Mouse (Mus musculus) hindbrain, postnatal 0 days (tissue): ENCODE measurements at regions not wholly inside any gene's neighbourhood (a gene's known extent, or its start where the extent isn't known, plus 50 kb on each side); places are given as distances from the start of the nearest gene placed in this dataset.

Experiments
- ATAC-seq: fragments of 200-750 bp; cut with Nextera tagmentation; 2 replicates; pipeline ENCODE4 v1.8.0; 2017; ENCODE audit warnings: mild to moderate bottlenecking, moderate TSS enrichment, moderate library complexity
- DNase-seq: peaks from one replicate; pipeline ENCODE4 v3.0.0-alpha.2; 2015; ENCODE audit warnings: low spot score
- H3K27ac ChIP-seq: fragments of 300-500 bp; sonication (generic); 2 replicates; pipeline ENCODE4 v1.5.1; 2014; ENCODE audit warnings: mild to moderate bottlenecking
- H3K27me3 ChIP-seq: fragments of 300-500 bp; sonication (generic); 2 replicates; pipeline ENCODE4 v1.6.1; 2014; ENCODE audit warnings: low read length, mixed read lengths; ENCODE audit not compliant: insufficient read depth
- H3K36me3 ChIP-seq: fragments of 300-500 bp; sonication (generic); 2 replicates; pipeline ENCODE4 v1.6.1; 2014; ENCODE audit warnings: low read length, mixed read lengths; ENCODE audit not compliant: insufficient read depth
- H3K4me1 ChIP-seq: fragments of 300-500 bp; sonication (generic); 2 replicates; pipeline ENCODE4 v1.6.1; 2014; ENCODE audit warnings: antibody characterized with exemption, low read length, mixed read lengths; ENCODE audit not compliant: insufficient read depth
- H3K4me2 ChIP-seq: fragments of 300-500 bp; sonication (generic); 2 replicates; pipeline ENCODE4 v1.6.1; 2014; ENCODE audit warnings: low read depth, mild to moderate bottlenecking, low read length, moderate library complexity, mixed read lengths
- H3K4me3 ChIP-seq: fragments of 300-500 bp; sonication (generic); 2 replicates; pipeline ENCODE4 v1.5.1; 2014; ENCODE audit warnings: low read length
- H3K9ac ChIP-seq: fragments of 300-500 bp; sonication (generic); replicated peaks from 2 replicates; pipeline ENCODE4 v1.6.1; 2014; ENCODE audit warnings: mild to moderate bottlenecking, low read length, moderate library complexity, mixed read lengths
- H3K9me3 ChIP-seq: fragments of 300-500 bp; sonication (generic); 2 replicates; pipeline ENCODE4 v1.6.1; 2016; ENCODE audit warnings: low read length, mixed read lengths
- CTCF ChIP-seq: IDR thresholded peaks from 2 replicates; pipeline ENCODE4 v1.5.1; 2016; ENCODE audit warnings: antibody characterized with exemption, control low read depth, low read depth
- WGBS: fragments of 180-500 bp; shearing (Covaris S2); extraction: QIAGEN DNeasy Blood & Tissue Kit; methylation state at CpG from one replicate; pipeline ENCODE4 v1.1.7; 2014; 5-methylcytosine and 5-hydroxymethylcytosine counted together

DNA sequence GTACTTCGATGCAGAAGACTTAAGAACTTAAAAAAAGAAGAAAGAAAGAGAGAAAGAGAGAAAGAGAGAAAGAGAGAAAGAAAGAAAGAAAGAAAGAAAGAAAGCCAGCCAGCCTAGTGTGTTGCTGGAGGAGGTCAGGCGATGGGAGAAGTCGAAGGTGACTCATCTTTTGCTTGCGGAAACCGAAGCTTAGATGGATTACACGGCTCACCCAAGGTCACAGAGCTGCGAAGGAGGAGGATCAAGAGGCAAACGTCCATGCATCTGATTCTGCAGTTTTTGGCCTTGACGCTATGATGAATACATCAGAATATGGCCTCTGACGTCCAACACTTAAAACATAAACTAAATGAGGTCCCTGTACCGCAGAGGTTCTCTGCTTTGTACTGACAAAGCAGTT lies 192.4 kb upstream of the Tmem45b start:
- no peak for TF ChIP-seq CTCF
- Histone ChIP-seq H3K27me3 (no peaks in the 10 kb centered on the region; the same call in 1 of the 2 replicates), H3K36me3 (no peaks in the 10 kb centered on the region), H3K27ac (no peak overlapping the region), H3K4me1 (no peaks in the 10 kb centered on the region), H3K9ac (no peak overlapping the region), H3K9me3 (no peaks in the 10 kb centered on the region), H3K4me3 (no peak overlapping the region), H3K4me2 (no peak overlapping the region)
- no peak for DNase-seq
- WGBS = 83% methylated on average over 11 of the region's 11 CpGs
- no peak for ATAC-seq

DNA sequence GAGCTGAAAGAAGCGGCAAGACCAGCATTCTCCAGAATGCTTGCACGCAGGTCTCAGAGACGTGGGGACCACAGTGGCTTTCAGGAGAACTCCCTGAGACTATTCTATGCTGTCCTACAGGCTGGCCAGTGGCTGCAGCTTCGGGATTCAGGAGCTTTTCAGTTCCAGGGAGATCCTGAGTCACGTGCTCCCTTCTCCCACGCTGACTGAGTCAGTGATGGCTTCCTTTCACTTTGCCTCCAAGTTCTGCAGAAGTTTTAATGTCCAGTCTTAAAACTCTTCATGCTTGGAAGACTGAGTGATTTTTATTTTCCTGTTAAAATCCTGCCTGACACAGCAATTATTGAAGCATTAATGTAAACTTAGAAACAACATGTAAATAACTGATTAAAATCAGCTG lies 190.5 kb upstream of the Tmem45b start:
- no peak overlapping the region for H3K27ac ChIP-seq
- H3K27me3 ChIP-seq = no peaks in the 10 kb centered on the region; the same call in 1 of the 2 replicates
- TF ChIP-seq CTCF = no peak
- no peaks in the 10 kb centered on the region for H3K9me3 ChIP-seq
- H3K4me1 ChIP-seq = no peaks in the 10 kb centered on the region
- ATAC-seq (no peak), DNase-seq (no peak)
- no peak overlapping the region for H3K4me3 ChIP-seq
- H3K9ac ChIP-seq = no peak overlapping the region
- H3K4me2 ChIP-seq = no peak overlapping the region
- 79% methylated on average over 6 of the region's 6 CpGs for WGBS
- no peaks in the 10 kb centered on the region for H3K36me3 ChIP-seq

DNA sequence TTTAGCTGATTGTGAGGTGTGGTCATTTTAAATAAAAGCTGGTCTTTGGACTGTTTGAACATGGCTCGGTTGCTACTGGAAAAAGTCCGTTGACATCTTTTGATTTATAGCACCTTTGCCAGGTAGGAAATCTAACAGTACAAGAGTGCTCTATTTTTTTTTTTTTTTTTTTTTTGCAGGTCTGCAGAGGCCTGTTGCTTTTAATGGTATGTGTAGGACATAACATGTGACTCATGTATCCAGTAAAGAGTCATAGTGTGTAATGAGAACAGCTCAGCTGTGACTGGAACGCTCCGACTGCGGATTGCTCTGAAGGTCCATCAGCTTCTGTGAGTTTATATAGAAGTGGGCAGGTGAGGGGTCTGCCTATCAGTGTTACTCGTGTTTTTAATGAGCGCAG lies 190.0 kb upstream of the Tmem45b start:
- ATAC-seq = no peak
- WGBS = 84% methylated on average over 7 of the region's 7 CpGs
- no peak overlapping the region for H3K27ac ChIP-seq
- no peaks in the 10 kb centered on the region; the same call in 1 of the 2 replicates for H3K27me3 ChIP-seq
- H3K4me1 ChIP-seq = no peaks in the 10 kb centered on the region
- H3K36me3 ChIP-seq = no peaks in the 10 kb centered on the region
- no peak for TF ChIP-seq CTCF
- H3K9ac ChIP-seq = no peak overlapping the region
- DNase-seq = no peak
- H3K4me2 ChIP-seq = no peak overlapping the region
- no peaks in the 10 kb centered on the region for H3K9me3 ChIP-seq
- H3K4me3 ChIP-seq = no peak overlapping the region

DNA sequence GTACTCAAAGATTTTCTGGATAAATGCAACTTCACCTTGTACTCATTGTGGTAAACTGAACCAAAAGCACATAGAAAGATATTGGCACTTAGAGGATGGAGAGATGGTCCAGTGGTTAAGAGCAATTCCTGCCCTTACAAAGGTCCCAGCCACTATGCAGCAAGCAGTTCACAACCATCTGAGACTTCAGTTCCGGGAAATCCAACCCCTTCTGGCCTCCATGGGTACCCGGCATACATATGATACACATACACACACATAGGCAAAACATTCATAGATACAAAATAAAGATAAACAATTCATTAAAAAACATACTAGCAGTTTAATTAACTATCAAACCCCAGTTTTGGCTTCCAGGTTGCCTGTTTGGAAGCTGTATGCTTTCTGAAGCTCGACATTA lies 189.5 kb upstream of the Tmem45b start:
- H3K4me1 ChIP-seq = no peaks in the 10 kb centered on the region
- DNase-seq = no peak
- no peak for ATAC-seq
- H3K4me2 ChIP-seq = no peak overlapping the region
- H3K27ac ChIP-seq = no peak overlapping the region
- H3K9me3 ChIP-seq = no peaks in the 10 kb centered on the region
- no peak overlapping the region for H3K9ac ChIP-seq
- no peaks in the 10 kb centered on the region; the same call in 1 of the 2 replicates for H3K27me3 ChIP-seq
- 87% methylated on average over 3 of the region's 3 CpGs for WGBS
- no peak for TF ChIP-seq CTCF
- H3K4me3 ChIP-seq = no peak overlapping the region
- no peaks in the 10 kb centered on the region for H3K36me3 ChIP-seq

DNA sequence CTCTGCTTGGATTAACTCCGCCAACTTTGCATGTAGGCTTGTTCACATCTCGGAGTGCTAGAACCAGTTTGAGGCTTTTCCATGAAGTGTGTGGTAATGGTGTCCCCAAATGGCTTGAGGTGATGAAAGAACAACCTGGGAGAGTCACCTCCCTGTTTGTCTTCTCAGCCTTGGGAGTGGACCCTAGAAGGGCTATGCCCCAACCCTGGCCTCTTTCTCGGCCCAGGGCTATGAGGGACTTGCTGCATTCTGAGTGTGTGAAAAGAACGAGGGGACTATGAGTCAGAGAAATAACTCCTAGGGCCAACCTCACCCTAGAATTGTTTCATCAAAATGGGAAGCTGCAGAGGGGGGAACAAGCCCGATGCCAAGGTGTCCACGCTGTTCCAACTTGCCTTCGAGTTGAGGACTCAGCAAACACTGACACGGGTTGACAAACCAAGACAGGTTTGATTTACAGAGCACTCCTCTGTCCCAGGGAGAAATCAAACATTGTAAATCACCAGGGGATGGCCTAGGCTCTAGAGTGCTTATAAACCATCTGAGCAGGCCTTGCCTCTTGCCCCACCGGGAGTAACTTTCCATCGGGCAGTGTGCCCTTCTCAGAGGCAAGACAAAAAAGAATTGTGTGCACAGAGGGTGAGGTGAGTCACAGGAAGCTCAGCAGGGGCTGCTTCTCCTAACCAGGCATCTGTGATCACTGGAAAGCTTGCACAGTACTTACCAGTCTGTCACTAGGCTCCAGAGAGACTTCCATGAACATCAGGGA lies 186.3 kb upstream of the Tmem45b start:
- TF ChIP-seq CTCF = no peak
- no peak overlapping the region for H3K27ac ChIP-seq
- H3K4me2 ChIP-seq = no peak overlapping the region
- no peaks in the 10 kb centered on the region for H3K36me3 ChIP-seq
- no peaks in the 10 kb centered on the region for H3K4me1 ChIP-seq
- H3K4me3 ChIP-seq = no peak overlapping the region
- no peaks in the 10 kb centered on the region for H3K9me3 ChIP-seq
- H3K27me3 ChIP-seq = no peaks in the 10 kb centered on the region; the same call in 1 of the 2 replicates
- ATAC-seq = no peak
- no peak for DNase-seq
- 89% methylated on average over 10 of the region's 10 CpGs for WGBS
- H3K9ac ChIP-seq = no peak overlapping the region

DNA sequence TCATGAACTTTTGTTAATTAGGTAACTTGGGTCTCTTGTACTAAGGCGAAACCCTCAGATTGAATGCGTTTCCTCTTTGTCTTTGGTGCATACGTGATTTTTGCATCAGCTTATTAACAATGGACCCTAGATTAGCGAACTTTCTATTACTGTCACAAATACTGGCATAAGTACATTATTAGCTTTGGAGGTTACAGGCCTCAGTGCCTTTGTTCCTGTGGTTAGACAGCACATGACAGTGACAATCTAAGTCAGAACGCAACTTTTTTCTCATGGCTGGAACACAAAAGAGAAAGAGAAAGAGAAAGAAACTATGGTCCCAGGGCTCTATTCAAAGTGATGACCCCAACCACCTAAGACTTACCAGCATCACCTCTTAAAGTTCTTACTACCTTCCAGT lies 184.8 kb upstream of the Tmem45b start:
- 92% methylated on average over 5 of the region's 5 CpGs for whole genome bisulfite sequencing

DNA sequence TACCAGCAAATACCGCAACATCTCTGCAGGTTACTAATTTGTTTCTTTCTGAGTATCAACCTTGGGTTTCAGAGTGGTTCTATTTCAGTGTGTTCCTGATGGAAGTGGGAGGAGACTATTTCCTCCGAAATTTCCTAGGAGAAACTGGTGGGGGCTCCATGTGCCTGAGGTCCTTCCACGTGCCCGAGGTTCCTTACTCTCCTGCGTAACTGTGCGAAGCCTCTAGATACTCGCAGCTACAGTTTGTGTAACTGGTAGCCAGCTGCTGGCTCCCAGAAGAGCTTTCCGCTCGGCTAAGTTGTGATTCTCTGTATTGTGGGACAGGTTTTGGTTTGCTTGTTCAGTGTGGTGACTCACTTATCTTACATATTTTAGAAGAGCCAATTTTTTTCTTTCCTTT lies 184.3 kb upstream of the Tmem45b start:
- H3K36me3 ChIP-seq = no peaks in the 10 kb centered on the region
- H3K4me2 ChIP-seq = no peak overlapping the region
- no peak for TF ChIP-seq CTCF
- no peak overlapping the region for H3K9ac ChIP-seq
- no peaks in the 10 kb centered on the region; the same call in 1 of the 2 replicates for H3K27me3 ChIP-seq
- ATAC-seq (no peak), DNase-seq (no peak)
- H3K27ac ChIP-seq = no peak overlapping the region
- 81% methylated on average over 9 of the region's 9 CpGs for WGBS
- H3K4me3 ChIP-seq = no peak overlapping the region
- H3K4me1 ChIP-seq = no peaks in the 10 kb centered on the region
- no peaks in the 10 kb centered on the region for H3K9me3 ChIP-seq

More for the DNA sequence above, 184.8 kb upstream of the Tmem45b start:
- no peak overlapping the region for H3K4me3 ChIP-seq
- TF ChIP-seq CTCF = no peak
- H3K36me3 ChIP-seq = no peaks in the 10 kb centered on the region
- no peaks in the 10 kb centered on the region; the same call in 1 of the 2 replicates for H3K27me3 ChIP-seq
- no peak overlapping the region for H3K27ac ChIP-seq
- no peak overlapping the region for H3K4me2 ChIP-seq
- no peak overlapping the region for H3K9ac ChIP-seq
- H3K9me3 ChIP-seq = no peaks in the 10 kb centered on the region
- no peaks in the 10 kb centered on the region for H3K4me1 ChIP-seq
- ATAC-seq = no peak
- no peak for DNase-seq
